Mouse (Mus musculus) left cerebral cortex, adult 9 months (tissue): Measurements from ENCODE around the gene Vmn2r65.

Experiments
- DNase-seq, 2 experiments: peaks; one replicate each; pipeline ENCODE4 v3.0.0; 2022; ENCODE audit warnings: low spot score in 2 of 2

Gene Vmn2r65

GRCm38 (mm10) chr7:84964015-84964414 lies at the start of gene Vmn2r65:
Gene Vmn2r65, minus strand, starts transcription at chr7:84964115.
- DNase-seq: no peak

DNA sequence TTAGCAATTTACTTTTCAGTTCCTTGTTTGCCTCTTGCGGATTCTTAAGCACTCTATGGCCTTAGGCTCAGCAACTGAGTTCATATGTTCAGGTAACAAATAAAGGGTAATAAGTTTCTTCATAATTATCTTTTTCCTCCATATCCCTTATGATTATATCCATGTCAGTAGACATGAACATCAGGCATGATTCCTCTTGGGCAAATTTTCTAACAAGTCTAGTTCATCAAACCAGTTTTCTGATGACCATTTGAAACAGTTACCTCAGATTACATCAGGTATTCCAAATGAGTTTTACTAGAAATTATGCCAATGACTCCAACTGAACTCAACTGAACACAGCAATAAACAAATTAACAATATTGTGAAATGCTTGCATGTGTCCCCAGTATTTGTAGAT lies 48.3 kb upstream of the Vmn2r65 start, which contains the start of gene Vmn2r66:
Vmn2r66 (minus strand) TSS at position 101 of the 400 bp plus-strand sequence.
- DNase-seq: no peak

- no peak for DNase-seq
These were observed 32.8 kb upstream of the Vmn2r65 start for GRCm38 (mm10) chr7:84996694-84997093.
